Mouse (Mus musculus) common myeloid progenitor, adult 5-6 weeks (primary cell): Measurements from ENCODE around the gene Alkal2. TPM values are rescaled to one million over a fixed set of nuclear protein-coding genes. Genes with fewer than 3 reads are reported as not detected.
A peak's percentile ranks its signal among the peaks of the same experiment; 100 is the strongest.

ENCODE experiments used
- ATAC-seq: replicated peaks from 2 replicates; pipeline ENCODE4 v1.8.0; 2016; ENCODE audit warnings: low read depth, mild to moderate bottlenecking, moderate TSS enrichment, inconsistent platforms; ENCODE audit not compliant: poor library complexity, severe bottlenecking
- total RNA-seq: library from RNA; stranded (forward); fragments of 200-1000, 187-1606 nt; gene quantifications from 2 replicates; pipeline ENCODE4 v1.2.3, GENCODE M21; 2017

The Alkal2 gene
- total RNA-seq, 1 experiment from 2014 or later: not detected

- ATAC-seq: no peak
Measured at GRCm38 (mm10) chr12:30912840-30913239, 28.7 kb downstream of the Alkal2 start.

DNA sequence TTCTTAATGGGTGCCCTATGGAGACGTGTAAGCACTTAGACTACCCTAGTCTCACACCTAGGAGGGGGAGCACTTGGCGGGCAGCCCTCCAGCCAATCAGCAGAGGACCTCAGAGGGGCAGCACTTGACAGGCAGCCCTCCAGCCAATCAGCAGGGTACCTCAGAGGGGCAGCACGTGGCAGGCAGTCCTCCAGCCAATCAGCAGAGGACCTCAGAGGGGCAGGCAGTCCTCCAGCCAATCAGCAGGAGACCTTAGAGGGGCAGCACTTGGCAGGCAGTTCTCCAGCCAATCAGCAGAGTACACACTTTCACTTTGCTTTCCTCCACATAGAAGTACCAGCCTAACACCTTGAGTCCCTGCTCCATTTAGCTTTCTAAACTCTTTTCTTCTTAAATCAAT lies 38.3 kb downstream of the Alkal2 start:
- ATAC-seq: 0 out of 2 replicates have a peak, but pooled peaks have one; percentile 29

GRCm38 (mm10) chr12:30928182-30928581 lies 44.1 kb downstream of the Alkal2 start:
- ATAC-seq: no peak

DNA sequence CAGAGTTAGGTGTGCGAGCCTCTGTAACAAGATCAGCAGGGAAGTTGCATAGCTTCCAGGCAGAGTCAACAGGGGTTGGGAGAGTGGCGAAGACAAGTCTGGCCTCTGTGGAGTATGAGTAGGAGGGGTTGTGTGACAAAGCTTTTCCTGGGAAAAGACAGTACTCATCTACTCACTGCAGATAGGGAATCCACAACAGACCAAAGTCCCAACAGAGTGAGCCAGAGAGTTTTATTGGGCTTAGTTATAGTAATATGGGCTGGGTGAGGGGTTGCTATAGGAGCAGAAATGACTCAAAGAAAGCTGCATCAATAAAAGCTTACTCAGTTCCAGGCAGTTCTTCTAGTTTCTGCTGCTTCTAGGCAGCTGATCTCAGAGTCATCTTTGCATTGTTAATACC lies 49.2 kb downstream of the Alkal2 start:
- ATAC-seq: no peak

- no peak for ATAC-seq
Measured at GRCm38 (mm10) chr12:30936899-30937298, 52.8 kb downstream of the Alkal2 start.

Other genes starting within 250 kb of the Alkal2 start
- gene Acp1, start 27.3 kb downstream of the Alkal2 start, total RNA-seq: 105 and 126 TPM in 2 replicates
- 0.05 and 1.2 TPM in 2 replicates for gene Sh3yl1, start 27.3 kb downstream of the Alkal2 start, total RNA-seq
- gene Fam110c, start 189.5 kb downstream of the Alkal2 start, total RNA-seq: 0.63 and 2.5 TPM in 2 replicates